Mouse (Mus musculus): ENCODE data around the gene Fbxo47. TPM values are rescaled to one million over a fixed set of nuclear protein-coding genes. Genes with fewer than 3 reads are reported as not detected.

Gene Fbxo47
- total RNA-seq (2023), result under 1 TPM; 0.24 to 0.27 TPM

GRCm38 (mm10) chr11:97883918-97884600, at the start of gene Fbxo47:
Gene Fbxo47, minus strand, starts transcription at chr11:97884154.

GRCm38 (mm10) chr11:97840539-97840954, 43.4 kb downstream of the Fbxo47 start, which contains the start of gene B230217C12Rik:
Gene B230217C12Rik, plus strand, starts transcription at chr11:97840780.

Other genes with a start within 250 kb of the Fbxo47 start
- gene Mllt6, start 220.7 kb downstream of the Fbxo47 start, total RNA-seq (2023), result 10 to 100 TPM; 44.3 to 51.2 TPM
- gene Cisd3, start 198.3 kb downstream of the Fbxo47 start, total RNA-seq (2023), result 10 to 100 TPM; 21.6 to 21.7 TPM
- 1 to 10 TPM; 2.8 to 2.9 TPM for gene Pcgf2, start 183.7 kb downstream of the Fbxo47 start, total RNA-seq (2023)
- 100 to 1,000 TPM; 115 to 120 TPM for gene Psmb3, start 180.8 kb downstream of the Fbxo47 start, total RNA-seq (2023)
- gene Pip4k2b, start 139.4 kb downstream of the Fbxo47 start, total RNA-seq (2023), result 10 to 100 TPM; 34.2 to 37.9 TPM
- gene Cwc25, start 117.6 kb downstream of the Fbxo47 start, total RNA-seq (2023), result 10 to 100 TPM; 41.5 to 42.0 TPM
- gene 1700001P01Rik, start 108.2 kb downstream of the Fbxo47 start, total RNA-seq (2023), result not detected
- gene Rpl23, start 101.7 kb downstream of the Fbxo47 start, total RNA-seq (2023), result 1,000 to 10,000 TPM; 1,105 to 1,260 TPM
- 100 to 1,000 TPM; 164 to 170 TPM for gene Lasp1, start 85.2 kb downstream of the Fbxo47 start, total RNA-seq (2023)
- gene B230217C12Rik, start 43.4 kb downstream of the Fbxo47 start, total RNA-seq (2023), result 1 to 10 TPM; 1.0 to 1.5 TPM
- gene Plxdc1, start 102.3 kb upstream of the Fbxo47 start, total RNA-seq (2023), result 10 to 100 TPM; 31.5 to 33.8 TPM
- 100 to 1,000 TPM; 183 to 189 TPM for gene Arl5c, start 112.0 kb upstream of the Fbxo47 start, total RNA-seq (2023)
- gene Cacnb1, start 138.9 kb upstream of the Fbxo47 start, total RNA-seq (2023), result 10 to 100 TPM; 10.6 to 12.4 TPM
- 1,000 to 10,000 TPM; 1,341 to 1,476 TPM for gene Rpl19, start 142.6 kb upstream of the Fbxo47 start, total RNA-seq (2023)
- gene Stac2, start 169.3 kb upstream of the Fbxo47 start, total RNA-seq (2023), result under 1 TPM in 1 of 2 experiments, not detected in 1; 0.16 TPM